Mouse (Mus musculus) megakaryocyte-erythroid progenitor cell, adult 5-6 weeks (primary cell): ENCODE data around the gene Adam4. TPM values are rescaled to one million over a fixed set of nuclear protein-coding genes. Genes with fewer than 3 reads are reported as not detected.
"Not testable (repeated sequence)": the region's sequence is repeated elsewhere in the genome, so short reads cannot be mapped to it uniquely, and the experiment has no call there.

ENCODE experiments used
- ATAC-seq: replicated peaks from 2 replicates; pipeline ENCODE4 v1.8.0; 2016; ENCODE audit warnings: mild to moderate bottlenecking, inconsistent platforms; ENCODE audit not compliant: severe bottlenecking, poor library complexity, low FRiP score, low TSS enrichment
- total RNA-seq, 2 experiments: library from RNA; stranded (forward) in 1 of 2; stranded (reverse) in 1 of 2; fragments of 200-1000, 215-1000 nt in 1 of 2; fragments of >200 nt in 1 of 2; fragmentation: Nextera tagmentation in 1 of 2; gene quantifications; 2 replicates each; pipeline ENCODE4 v1.2.3; 2014 to 2017

The Adam4 gene
- total RNA-seq (2014; fragmentation: Nextera tagmentation), result 4.3 and 6.9 TPM in 2 replicates
- not detected in 2 replicates for total RNA-seq (2017)

GRCm38 (mm10) chr12:81421846-81422245 lies at the start of gene Adam4:
Gene Adam4, minus strand, starts transcription at chr12:81421946.
- ATAC-seq, result no peak

GRCm38 (mm10) chr12:81459051-81459450 lies 37.3 kb upstream of the Adam4 start:
- ATAC-seq, result not testable (repeated sequence)

- ATAC-seq, result not testable (repeated sequence)
These were observed 17.2 kb upstream of the Adam4 start for GRCm38 (mm10) chr12:81438985-81439384.

DNA sequence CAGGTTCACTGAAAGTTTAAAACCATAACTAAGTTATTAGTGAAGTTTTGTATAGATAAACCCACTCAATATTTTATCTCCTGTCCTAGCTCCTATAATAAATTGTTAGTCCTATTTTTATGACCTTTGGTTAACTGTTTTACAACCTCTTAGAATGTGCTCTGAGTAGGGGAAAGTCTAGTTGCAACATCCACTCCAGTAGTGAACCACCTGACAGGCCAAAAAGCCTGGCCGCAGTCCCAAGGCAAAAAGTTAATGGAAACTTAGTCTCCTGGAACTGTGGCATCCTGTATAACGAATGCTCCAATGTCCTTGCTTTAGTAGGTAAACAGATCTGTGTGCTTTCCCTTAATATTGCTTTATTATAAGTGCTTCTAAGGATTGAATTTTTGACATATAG lies 13.0 kb upstream of the Adam4 start:
- ATAC-seq, result not testable (repeated sequence)

- no peak for ATAC-seq
These were observed 8.5 kb downstream of the Adam4 start for GRCm38 (mm10) chr12:81413211-81413610.

DNA sequence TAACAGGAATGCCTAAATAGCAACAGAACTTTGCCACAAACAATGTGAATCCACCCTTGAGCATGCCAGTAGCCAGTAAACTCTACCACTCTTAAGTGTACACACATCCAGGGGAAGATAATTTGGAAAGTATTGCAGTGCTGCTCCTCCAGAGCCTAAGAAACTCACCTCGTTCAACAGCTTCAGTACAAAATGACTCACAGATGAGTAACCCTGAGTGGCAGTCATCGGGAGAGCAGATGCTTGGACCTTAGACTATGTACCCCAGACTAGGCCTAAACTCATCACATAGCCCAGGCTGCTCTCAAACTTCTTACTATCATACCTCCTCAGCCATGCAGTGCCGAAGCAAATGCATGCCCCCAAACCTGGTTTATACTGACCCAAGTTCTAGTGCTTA lies 12.8 kb downstream of the Adam4 start:
- ATAC-seq, result no peak

DNA sequence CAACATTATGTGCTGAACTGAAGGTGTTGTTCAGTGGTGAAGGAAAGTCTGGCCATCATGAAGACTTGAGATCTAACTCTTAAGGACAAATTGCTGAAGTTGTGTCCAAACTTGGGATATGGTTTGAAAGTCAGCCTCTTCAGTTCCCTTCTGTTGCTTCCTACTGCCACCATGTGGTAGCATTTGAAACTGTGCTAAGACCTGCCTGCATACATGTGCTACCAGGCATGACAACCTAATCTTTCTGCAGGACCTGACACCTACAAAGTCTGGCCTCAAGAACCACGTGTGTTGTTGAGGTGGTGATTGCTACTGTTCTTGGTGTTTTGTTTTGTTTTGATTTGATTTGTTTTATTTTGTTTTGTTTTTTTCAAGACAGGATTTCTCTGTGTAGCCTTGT lies 19.6 kb downstream of the Adam4 start:
- peak; percentile 84 for ATAC-seq

GRCm38 (mm10) chr12:81379364-81379763 lies 42.4 kb downstream of the Adam4 start, which contains the start of gene Gm4787:
Gene Gm4787, minus strand, starts transcription at chr12:81379464.
- ATAC-seq, result not testable (repeated sequence)

Other genes starting within 250 kb of the Adam4 start
- not detected in 2 replicates for gene Slc8a3, start 88.8 kb downstream of the Adam4 start, total RNA-seq (2014; fragmentation: Nextera tagmentation)
- gene Slc8a3, start 88.8 kb downstream of the Adam4 start, total RNA-seq (2017), result 0.34 TPM in 1 of 2 replicates, not detected in the other
- gene Gm4787, start 42.5 kb downstream of the Adam4 start, total RNA-seq (2014; fragmentation: Nextera tagmentation), result 1.5 and 6.8 TPM in 2 replicates
- 0.23 TPM in 1 of 2 replicates, not detected in the other for gene Gm4787, start 42.5 kb downstream of the Adam4 start, total RNA-seq (2017)
- 77.5 and 115 TPM in 2 replicates for gene Cox16, start 63.2 kb upstream of the Adam4 start, total RNA-seq (2014; fragmentation: Nextera tagmentation)
- 70.2 and 120 TPM in 2 replicates for gene Cox16, start 63.2 kb upstream of the Adam4 start, total RNA-seq (2017)
- gene Gm20498, start 111.0 kb upstream of the Adam4 start, total RNA-seq (2014; fragmentation: Nextera tagmentation), result 9.7 and 18.7 TPM in 2 replicates
- 57.2 and 72.9 TPM in 2 replicates for gene Gm20498, start 111.0 kb upstream of the Adam4 start, total RNA-seq (2017)
- gene Synj2bp, start 111.0 kb upstream of the Adam4 start, total RNA-seq (2014; fragmentation: Nextera tagmentation), result 18.4 and 34.7 TPM in 2 replicates
- gene Synj2bp, start 111.0 kb upstream of the Adam4 start, total RNA-seq (2017), result 43.6 and 48.1 TPM in 2 replicates
- gene Adam21, start 146.5 kb upstream of the Adam4 start, total RNA-seq (2014; fragmentation: Nextera tagmentation), result not detected in 2 replicates
- gene Adam21, start 146.5 kb upstream of the Adam4 start, total RNA-seq (2017), result not detected in 2 replicates
- gene Med6, start 173.1 kb upstream of the Adam4 start, total RNA-seq (2014; fragmentation: Nextera tagmentation), result 37.6 and 44.1 TPM in 2 replicates
- 80.8 and 91.1 TPM in 2 replicates for gene Med6, start 173.1 kb upstream of the Adam4 start, total RNA-seq (2017)
- not detected in 2 replicates for gene Ttc9, start 209.3 kb upstream of the Adam4 start, total RNA-seq (2014; fragmentation: Nextera tagmentation)
- not detected in 2 replicates for gene Ttc9, start 209.3 kb upstream of the Adam4 start, total RNA-seq (2017)